Mouse (Mus musculus): ENCODE measurements around the gene Zic5. TPM values are rescaled to one million over a fixed set of nuclear protein-coding genes. Genes with fewer than 3 reads are reported as not detected.

Zic5 gene
- polyA plus RNA-seq, 1 experiment = 0.72 TPM

DNA sequence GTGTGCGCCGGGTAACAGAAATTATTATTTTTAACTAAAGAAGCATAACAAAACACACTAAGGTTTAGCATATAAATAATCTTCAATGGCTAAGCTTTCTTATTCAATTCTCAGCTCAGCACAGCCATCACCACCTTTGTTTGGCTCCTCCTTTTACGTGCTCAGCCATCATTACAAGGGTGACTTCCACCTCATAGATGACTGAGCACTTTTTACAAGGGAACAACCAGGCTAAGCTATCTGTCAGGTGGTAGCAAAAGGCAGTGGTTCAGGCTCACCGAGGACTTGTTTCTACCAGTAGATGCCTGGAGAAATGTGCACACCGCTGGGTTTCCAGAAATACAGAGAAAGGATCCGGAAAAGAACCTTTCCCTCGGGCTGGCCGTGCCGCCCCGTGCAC, 31.4 kb downstream of the Zic5 start:
- 75% methylated on average over 10 of the region's 10 CpGs for WGBS
- no peak overlapping the region for H3K4me3 ChIP-seq (replicated peaks; ENCODE audit: control insufficient read depth, low read depth, low read length)

DNA sequence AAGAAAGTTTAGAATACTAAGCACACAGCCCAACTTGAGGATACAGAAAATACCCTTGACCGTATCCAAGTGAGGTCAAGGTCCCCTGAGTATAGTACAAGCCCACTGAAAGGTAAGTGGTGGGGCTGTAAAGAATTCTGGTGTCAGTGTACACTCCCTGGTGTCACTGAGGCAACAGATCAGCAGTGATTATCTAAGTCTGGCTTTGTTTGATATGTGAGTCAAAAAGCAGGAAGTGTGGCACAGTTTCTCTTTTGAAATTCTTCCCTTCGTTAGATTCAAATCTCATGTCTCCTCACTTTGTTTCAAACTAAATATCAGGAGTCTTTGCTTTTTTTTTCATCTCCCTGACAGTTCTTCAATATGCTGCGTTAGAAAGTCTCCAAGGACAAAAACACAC, 32.9 kb downstream of the Zic5 start:
- no peak overlapping the region for H3K27ac ChIP-seq (ENCODE audit: control insufficient read depth, insufficient read depth, low read depth, low read length, poor library complexity)
- TF ChIP-seq CTCF (IDR thresholded peaks at IDR 0.05; ENCODE audit: control insufficient read depth, insufficient read depth, low read length) (no peak), POLR2A (IDR thresholded peaks at IDR 0.05; ENCODE audit: borderline replicate concordance, control insufficient read depth, low read depth, low read length) (no peak)
- H3K4me3 ChIP-seq (replicated peaks; ENCODE audit: control insufficient read depth, low read depth, low read length) = no peak overlapping the region
- WGBS = 46% methylated on average over 3 of the region's 3 CpGs
- H3K4me1 ChIP-seq (ENCODE audit: control insufficient read depth, insufficient read depth, low read length) = no peaks in the 10 kb centered on the region

More for the DNA sequence above, 31.4 kb downstream of the Zic5 start:
- Histone ChIP-seq H3K27ac (ENCODE audit: control insufficient read depth, insufficient read depth, low read depth, low read length, poor library complexity) (no peak overlapping the region), H3K4me1 (ENCODE audit: control insufficient read depth, insufficient read depth, low read length) (no peaks in the 10 kb centered on the region)
- TF ChIP-seq CTCF (IDR thresholded peaks at IDR 0.05; ENCODE audit: control insufficient read depth, insufficient read depth, low read length) (no peak), POLR2A (IDR thresholded peaks at IDR 0.05; ENCODE audit: borderline replicate concordance, control insufficient read depth, low read depth, low read length) (no peak)

DNA sequence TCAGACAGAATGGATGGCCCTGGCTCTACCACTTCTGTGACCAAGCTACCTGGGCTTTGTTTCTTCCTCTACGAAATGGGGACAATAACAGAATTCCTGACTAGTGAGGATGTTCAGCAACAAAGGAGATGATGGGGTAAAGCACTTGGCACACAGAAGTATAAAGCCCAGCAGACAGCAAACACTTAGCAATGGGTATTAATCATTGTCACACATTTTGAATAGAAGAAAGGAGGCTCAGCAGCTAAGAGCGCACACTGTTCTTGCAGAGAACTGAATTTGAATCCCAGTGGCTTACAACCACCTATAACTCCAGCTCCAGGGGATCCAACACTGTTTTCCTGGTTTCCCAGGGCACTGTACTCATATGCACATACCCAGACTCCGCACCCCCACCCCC, 37.8 kb downstream of the Zic5 start:
- no peak for TF ChIP-seq CTCF (IDR thresholded peaks at IDR 0.05; ENCODE audit: control insufficient read depth, insufficient read depth, low read length)
- 74% methylated on average over 3 of the region's 3 CpGs for WGBS
- H3K27ac ChIP-seq (ENCODE audit: control insufficient read depth, insufficient read depth, low read depth, low read length, poor library complexity) = no peak overlapping the region
- no peak overlapping the region for H3K4me3 ChIP-seq (replicated peaks; ENCODE audit: control insufficient read depth, low read depth, low read length)
- H3K4me1 ChIP-seq (ENCODE audit: control insufficient read depth, insufficient read depth, low read length) = no peaks in the 10 kb centered on the region

DNA sequence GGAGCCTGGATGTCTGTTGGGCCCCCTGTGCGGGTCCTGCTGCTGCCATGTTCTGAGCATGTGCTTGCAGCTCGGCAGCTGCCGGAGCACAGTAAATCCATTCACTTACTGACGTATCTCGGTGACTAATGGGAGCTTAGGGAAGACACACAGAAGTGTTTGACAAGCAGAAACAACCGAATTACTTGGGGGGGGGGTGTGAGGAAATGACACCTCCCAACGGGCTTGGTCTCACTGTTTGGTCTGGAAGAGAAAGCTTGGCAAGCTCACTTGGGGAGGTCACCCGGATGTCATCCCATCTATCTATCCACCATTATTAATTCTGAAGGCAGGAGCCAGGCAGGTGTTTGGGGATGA, 38.3 kb downstream of the Zic5 start:
- Histone ChIP-seq H3K27ac (ENCODE audit: control insufficient read depth, insufficient read depth, low read depth, low read length, poor library complexity) (no peak overlapping the region), H3K4me1 (ENCODE audit: control insufficient read depth, insufficient read depth, low read length) (no peaks in the 10 kb centered on the region), H3K4me3 (replicated peaks; ENCODE audit: control insufficient read depth, low read depth, low read length) (no peak overlapping the region)
- no peak for TF ChIP-seq POLR2A (IDR thresholded peaks at IDR 0.05; ENCODE audit: borderline replicate concordance, control insufficient read depth, low read depth, low read length)
- no peak for TF ChIP-seq CTCF (IDR thresholded peaks at IDR 0.05; ENCODE audit: control insufficient read depth, insufficient read depth, low read length)
- 76% methylated on average over 8 of the region's 8 CpGs for WGBS

DNA sequence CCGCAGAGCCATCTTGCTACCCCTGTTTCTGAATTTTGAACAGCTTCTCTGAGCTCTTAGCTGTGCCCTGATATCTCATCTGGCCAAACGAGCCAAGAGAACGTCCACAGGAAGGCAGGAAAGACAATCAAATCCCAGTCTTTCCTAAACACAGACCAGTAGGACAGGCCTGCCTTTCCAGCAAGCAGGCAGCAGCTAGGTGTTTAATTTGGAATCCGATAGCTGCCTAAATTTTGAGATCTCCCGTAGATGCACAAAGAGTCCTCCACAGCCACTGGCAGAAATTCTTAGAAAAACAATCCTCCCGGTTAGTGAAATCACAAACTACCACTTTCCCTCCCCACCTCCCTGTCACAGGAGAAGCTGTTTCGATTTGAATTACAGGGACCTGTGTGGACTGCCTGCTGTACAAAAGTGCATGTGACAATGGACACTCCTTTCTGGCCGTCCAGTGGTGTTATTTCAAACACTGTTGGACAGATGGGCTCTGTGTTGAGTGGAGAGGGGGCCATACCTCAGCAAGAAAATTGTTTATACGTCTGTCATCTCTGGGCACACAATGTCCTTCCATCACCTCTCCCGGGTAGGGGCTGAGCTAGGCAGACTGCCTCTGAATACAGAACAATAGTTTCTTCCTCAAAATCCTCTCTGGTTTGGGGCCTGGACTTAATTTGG, 38.8 kb downstream of the Zic5 start:
- WGBS = 73% methylated on average over 10 of the region's 10 CpGs
- Histone ChIP-seq H3K4me3 (replicated peaks; ENCODE audit: control insufficient read depth, low read depth, low read length) (no peak overlapping the region), H3K4me1 (ENCODE audit: control insufficient read depth, insufficient read depth, low read length) (no peaks in the 10 kb centered on the region), H3K27ac (ENCODE audit: control insufficient read depth, insufficient read depth, low read depth, low read length, poor library complexity) (no peak overlapping the region)
- no peak for TF ChIP-seq CTCF (IDR thresholded peaks at IDR 0.05; ENCODE audit: control insufficient read depth, insufficient read depth, low read length)
- no peak for TF ChIP-seq POLR2A (IDR thresholded peaks at IDR 0.05; ENCODE audit: borderline replicate concordance, control insufficient read depth, low read depth, low read length)

DNA sequence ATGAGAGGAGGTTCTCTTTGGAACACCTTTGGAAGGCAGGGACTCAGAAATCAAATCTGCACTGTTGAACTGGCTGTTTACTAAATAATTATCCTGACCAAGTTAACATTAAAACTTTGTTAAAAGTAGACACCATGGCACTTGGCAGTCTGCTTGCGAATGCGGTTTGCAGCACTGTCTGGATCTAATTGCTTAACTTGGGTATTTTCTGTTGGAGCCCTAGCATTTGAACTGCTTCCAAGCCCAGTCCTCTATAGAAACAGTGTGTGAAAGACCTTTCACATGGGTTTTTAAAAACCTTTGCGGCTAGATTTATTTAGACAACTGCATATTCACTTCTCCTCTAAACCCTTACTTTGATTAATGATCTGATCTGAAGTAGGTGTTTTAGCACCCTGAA, 41.0 kb downstream of the Zic5 start:
- Histone ChIP-seq H3K4me1 (ENCODE audit: control insufficient read depth, insufficient read depth, low read length) (no peaks in the 10 kb centered on the region), H3K27ac (ENCODE audit: control insufficient read depth, insufficient read depth, low read depth, low read length, poor library complexity) (no peak overlapping the region), H3K4me3 (replicated peaks; ENCODE audit: control insufficient read depth, low read depth, low read length) (no peak overlapping the region)
- TF ChIP-seq CTCF (IDR thresholded peaks at IDR 0.05; ENCODE audit: control insufficient read depth, insufficient read depth, low read length) (no peak), POLR2A (IDR thresholded peaks at IDR 0.05; ENCODE audit: borderline replicate concordance, control insufficient read depth, low read depth, low read length) (no peak)
- WGBS = 91% methylated on average over 3 of the region's 3 CpGs

DNA sequence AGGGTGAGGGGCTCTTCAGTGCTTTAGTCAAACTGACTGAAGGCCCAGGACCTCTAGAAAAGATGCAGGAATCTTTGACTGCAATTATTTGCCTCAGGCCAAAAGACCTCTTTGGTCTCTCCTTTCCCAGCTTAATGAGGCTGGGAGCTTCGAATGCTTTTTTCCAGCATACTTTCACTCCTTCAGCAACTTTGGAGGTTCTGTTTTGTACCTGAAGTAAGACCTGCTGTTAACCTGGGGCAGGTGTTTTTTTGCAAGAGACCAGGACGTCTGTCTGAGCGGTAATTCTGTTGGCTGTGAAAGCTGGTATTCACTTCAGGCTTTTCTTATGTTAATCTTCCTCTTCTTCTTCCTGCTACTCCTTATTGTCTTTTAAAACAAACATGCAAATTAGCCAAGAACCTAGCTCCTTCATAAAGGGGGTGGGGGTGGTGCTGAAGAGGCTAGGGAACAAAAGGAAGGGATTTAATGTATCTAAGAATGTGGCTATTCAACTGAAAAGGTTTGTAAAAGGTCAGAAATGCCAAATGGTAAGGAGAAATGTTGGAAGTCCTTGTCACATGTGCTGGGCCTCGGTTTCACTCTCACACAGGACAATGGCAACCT, 49.2 kb downstream of the Zic5 start:
- H3K4me3 ChIP-seq (replicated peaks; ENCODE audit: control insufficient read depth, low read depth, low read length) = no peak overlapping the region
- 66% methylated on average over 4 of the region's 4 CpGs for WGBS
- no peak overlapping the region for H3K27ac ChIP-seq (ENCODE audit: control insufficient read depth, insufficient read depth, low read depth, low read length, poor library complexity)
- TF ChIP-seq CTCF (IDR thresholded peaks at IDR 0.05; ENCODE audit: control insufficient read depth, insufficient read depth, low read length) (no peak), POLR2A (IDR thresholded peaks at IDR 0.05; ENCODE audit: borderline replicate concordance, control insufficient read depth, low read depth, low read length) (no peak)
- no peaks in the 10 kb centered on the region for H3K4me1 ChIP-seq (ENCODE audit: control insufficient read depth, insufficient read depth, low read length)

DNA sequence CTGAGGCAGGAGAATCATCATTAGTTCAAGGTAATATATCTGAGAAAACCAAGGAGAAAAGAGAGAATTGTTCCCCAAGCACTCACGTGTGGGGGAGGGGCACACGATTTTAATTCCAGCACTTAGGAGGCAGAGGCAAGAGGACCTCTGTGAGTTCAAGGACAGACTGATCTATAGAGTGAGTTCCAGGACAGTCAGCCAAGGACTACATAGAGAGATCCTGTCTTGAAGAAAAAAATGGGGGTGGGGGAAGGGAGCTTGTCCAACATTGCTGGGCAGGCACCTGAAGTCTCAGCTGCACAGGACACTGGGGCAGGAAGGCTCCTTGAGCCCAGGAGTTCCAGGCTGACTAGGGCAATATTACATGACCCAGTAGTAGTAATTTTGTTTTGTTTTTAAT, 50.7 kb downstream of the Zic5 start:
- Histone ChIP-seq H3K4me3 (replicated peaks; ENCODE audit: control insufficient read depth, low read depth, low read length) (no peak overlapping the region), H3K4me1 (ENCODE audit: control insufficient read depth, insufficient read depth, low read length) (no peaks in the 10 kb centered on the region), H3K27ac (ENCODE audit: control insufficient read depth, insufficient read depth, low read depth, low read length, poor library complexity) (no peak overlapping the region)
- no peak for TF ChIP-seq POLR2A (IDR thresholded peaks at IDR 0.05; ENCODE audit: borderline replicate concordance, control insufficient read depth, low read depth, low read length)
- WGBS = 84% methylated on average over 2 of the region's 2 CpGs

DNA sequence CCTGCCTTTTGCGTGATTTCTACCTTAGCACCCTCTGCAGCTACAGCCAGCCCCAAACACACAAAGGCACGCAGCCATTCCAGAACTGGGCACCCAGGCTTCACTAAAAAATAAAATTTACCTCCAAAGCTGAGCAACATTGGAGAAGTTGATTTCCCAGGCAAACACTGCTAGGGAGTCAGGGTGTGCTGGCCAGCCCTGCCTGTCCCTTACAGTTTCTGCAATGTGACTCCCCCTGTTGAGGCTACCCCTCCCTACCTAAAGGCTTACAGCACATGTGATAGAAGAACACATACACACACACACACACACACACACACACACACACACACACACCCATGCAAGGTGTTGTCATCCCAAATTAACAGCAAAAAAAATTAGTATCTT, 51.9 kb downstream of the Zic5 start:
- no peak for TF ChIP-seq CTCF (IDR thresholded peaks at IDR 0.05; ENCODE audit: control insufficient read depth, insufficient read depth, low read length)
- no peak for TF ChIP-seq POLR2A (IDR thresholded peaks at IDR 0.05; ENCODE audit: borderline replicate concordance, control insufficient read depth, low read depth, low read length)
- 88% methylated on average over 2 of the region's 2 CpGs for WGBS
- Histone ChIP-seq H3K4me3 (replicated peaks; ENCODE audit: control insufficient read depth, low read depth, low read length) (no peak overlapping the region), H3K4me1 (ENCODE audit: control insufficient read depth, insufficient read depth, low read length) (no peaks in the 10 kb centered on the region), H3K27ac (ENCODE audit: control insufficient read depth, insufficient read depth, low read depth, low read length, poor library complexity) (no peak overlapping the region)
